22 mouse cellular contexts compared by ENCODE assay signal in genomic region chr14:103450756-103451155, GRCm38 (mm10).
DNase-seq lines count a peak whose midpoint lies in the region; ATAC-seq and TF ChIP-seq lines count a peak whose summit lies in the region.
"Had no signal": no experiment of that assay in that cellular context is flagged by ENCODE, and none has a peak within 500 bp of the region (broad histone marks: within the 10 kb centered on the region; RNA-seq: fewer than 3 reads in every experiment).

No protein-coding gene starts in this region.

- no peak overlapping the region for H3K9ac ChIP-seq in lung, postnatal 0 days (replicated peaks; ENCODE audit: low read depth)
- H3K9ac ChIP-seq: embryonic facial prominence, embryonic 13.5 days; hindbrain, embryonic 12.5 days had no signal

- H3K36me3 ChIP-seq in lung, postnatal 0 days (ENCODE audit: insufficient read depth, low read length) = no peaks in the 10 kb centered on the region
- H3K36me3 ChIP-seq: embryonic facial prominence, embryonic 13.5 days; G1E; heart, embryonic 10.5 days; hindbrain, embryonic 12.5 days had no signal

- 68% methylated on average over 6 of the region's 6 CpGs for WGBS in lung, postnatal 0 days

- ATAC-seq in lung, postnatal 0 days = no peak
- ATAC-seq in megakaryocyte progenitor cell, adult 5-6 weeks (replicated peaks; ENCODE audit: poor library complexity) = peak; percentile 73
- no peak for ATAC-seq in inflammation-experienced regulatory T-cells, adult 6 months
- ATAC-seq: forebrain, embryonic 14.5 days; hindbrain, embryonic 16.5 days had no signal

- no peak for TF ChIP-seq EP300 in lung, postnatal 0 days (IDR thresholded peaks at IDR 0.05)

- TF ChIP-seq CTCF in lung, postnatal 0 days (IDR thresholded peaks at IDR 0.05) = no peak

- no peak overlapping the region for H3K27ac ChIP-seq in lung, postnatal 0 days (ENCODE audit: low read length)
- H3K27ac ChIP-seq in brown adipose tissue, adult 24 weeks (replicated peaks; ENCODE audit: low read depth, low read length) = peak overlapping the region; percentile 51
- H3K27ac ChIP-seq: embryonic facial prominence, embryonic 13.5 days; gastrocnemius, adult 2 months; heart, embryonic 10.5 days; hindbrain, embryonic 12.5 days had no signal

- DNase-seq in lung, postnatal 0 days (ENCODE audit: low spot score) = peak; percentile 49
- no peak for DNase-seq in lung, postnatal 4 days
- peak; percentile 26 for DNase-seq in adrenal gland, postnatal 25 days
- DNase-seq in gastrocnemius, adult 8-10 months (ENCODE audit: low spot score in 2 of 2) = no peak
- DNase-seq: cerebellum, adult 11-12 months; cerebellum, adult 9-10 months; cerebellum, postnatal 25 days; gastrocnemius, adult 2 months; gastrocnemius, postnatal 36 days; heart, adult 18-20 months; heart, postnatal 10 days; heart, postnatal 4 days; kidney, adult 11 months had no signal

- no peak overlapping the region for H3K4me2 ChIP-seq in lung, postnatal 0 days (replicated peaks; ENCODE audit: low read depth, low read length)
- H3K4me2 ChIP-seq: embryonic facial prominence, embryonic 13.5 days; hindbrain, embryonic 12.5 days had no signal

- no peaks in the 10 kb centered on the region for H3K27me3 ChIP-seq in lung, postnatal 0 days (replicated peaks; ENCODE audit: insufficient read depth, low read length)
- H3K27me3 ChIP-seq: embryonic facial prominence, embryonic 13.5 days; hindbrain, embryonic 12.5 days had no signal

- H3K9me3 ChIP-seq in lung, postnatal 0 days (ENCODE audit: low read length) = no peaks in the 10 kb centered on the region
- H3K9me3 ChIP-seq: embryonic facial prominence, embryonic 13.5 days; G1E; heart, embryonic 10.5 days; hindbrain, embryonic 12.5 days had no signal

- H3K4me1 ChIP-seq in lung, postnatal 0 days (ENCODE audit: insufficient read depth, low read depth, low read length) = no peaks in the 10 kb centered on the region
- peaks cover 7% of the 10 kb centered on the region; the same call in 1 of the 2 replicates for H3K4me1 ChIP-seq in brown adipose tissue, adult 24 weeks (ENCODE audit: control insufficient read depth, insufficient read depth, insufficient read length, low read length)
- H3K4me1 ChIP-seq: embryonic facial prominence, embryonic 13.5 days; heart, embryonic 10.5 days had no signal

- no peak overlapping the region for H3K4me3 ChIP-seq in lung, postnatal 0 days (ENCODE audit: low read depth, low read length)
- no peak overlapping the region for H3K4me3 ChIP-seq in brown adipose tissue, adult 24 weeks (ENCODE audit: insufficient read depth, low read depth, low read length)
- H3K4me3 ChIP-seq: embryonic facial prominence, embryonic 13.5 days; gastrocnemius, adult 2 months; heart, embryonic 10.5 days; hindbrain, embryonic 12.5 days had no signal

Comparison
In these comparisons a context has a peak if more than half of its experiments do, and no peak if none do; other contexts are left out.
1. DNase-seq: peak in lung, postnatal 0 days (single experiment) and adrenal gland, postnatal 25 days (single experiment); none in lung, postnatal 4 days (0 of 2) and gastrocnemius, adult 8-10 months (0 of 2).